Mouse (Mus musculus) forebrain, embryonic 14.5 days (tissue): ENCODE results near the gene Sem1. TPM values are rescaled to one million over a fixed set of nuclear protein-coding genes. Genes with fewer than 3 reads are reported as not detected.
"Not testable (repeated sequence)": the region's sequence is repeated elsewhere in the genome, so short reads cannot be mapped to it uniquely, and the experiment has no call there.

Source experiments
- ATAC-seq: fragments of 200-750 bp; cut with Nextera tagmentation; 2 replicates; pipeline ENCODE4 v1.8.0; 2017; ENCODE audit warnings: mild to moderate bottlenecking, moderate library complexity
- DNase-seq: peaks from one replicate; pipeline ENCODE4 v3.0.0-alpha.2; 2015; ENCODE audit warnings: low spot score
- H3K27ac ChIP-seq: fragments of 300-500 bp; sonication (generic); 2 replicates; pipeline ENCODE4 v1.5.1; 2014; ENCODE audit warnings: low read depth, mild to moderate bottlenecking, control low read depth, low read length, moderate library complexity
- H3K27me3 ChIP-seq: fragments of 300-500 bp; sonication (generic); replicated peaks from 2 replicates; pipeline ENCODE4 v1.6.1; 2014; ENCODE audit warnings: low read length, control low read depth, mixed read lengths; ENCODE audit not compliant: control insufficient read depth, insufficient read depth
- H3K36me3 ChIP-seq: fragments of 300-500 bp; sonication (generic); 2 replicates; pipeline ENCODE4 v1.6.1; 2014; ENCODE audit warnings: low read length, control low read depth; ENCODE audit not compliant: control insufficient read depth, insufficient read depth
- H3K4me1 ChIP-seq: fragments of 300-500 bp; sonication (generic); 2 replicates; pipeline ENCODE4 v1.6.1; 2014; ENCODE audit warnings: antibody characterized with exemption, low read length, control low read depth; ENCODE audit not compliant: control insufficient read depth, insufficient read depth
- H3K4me2 ChIP-seq: fragments of 300-500 bp; sonication (generic); 2 replicates; pipeline ENCODE4 v1.6.1; 2014; ENCODE audit warnings: mild to moderate bottlenecking, control low read depth, low read length
- H3K4me3 ChIP-seq: fragments of 300-500 bp; sonication (generic); 2 replicates; pipeline ENCODE4 v1.5.1; 2014; ENCODE audit warnings: low read depth, low read length, control low read depth
- H3K9ac ChIP-seq: fragments of 300-500 bp; sonication (generic); 2 replicates; pipeline ENCODE4 v1.6.1; 2014; ENCODE audit warnings: mild to moderate bottlenecking, low read length, control low read depth, moderate library complexity
- H3K9me3 ChIP-seq: fragments of 300-500 bp; sonication (generic); replicated peaks from 2 replicates; pipeline ENCODE4 v1.6.1; 2016; ENCODE audit warnings: low read length, control low read depth, mixed read lengths; ENCODE audit not compliant: control insufficient read depth
- WGBS: fragments of 180-500 bp; shearing (Covaris S2); extraction: QIAGEN DNeasy Blood & Tissue Kit; methylation state at CpG from one replicate; pipeline ENCODE4 v1.1.7; 2014; 5-methylcytosine and 5-hydroxymethylcytosine counted together
- polyA plus RNA-seq: library from polyadenylated mRNA; unstranded; fragments of >200 nt; fragmentation: Nextera tagmentation; extraction: Ambion mirVana; gene quantifications from 2 replicates; pipeline ENCODE4 v1.2.1, GENCODE M21; 2014

Sem1 gene
- polyA plus RNA-seq, 1 experiment from 2014 or later: 261 TPM

DNA sequence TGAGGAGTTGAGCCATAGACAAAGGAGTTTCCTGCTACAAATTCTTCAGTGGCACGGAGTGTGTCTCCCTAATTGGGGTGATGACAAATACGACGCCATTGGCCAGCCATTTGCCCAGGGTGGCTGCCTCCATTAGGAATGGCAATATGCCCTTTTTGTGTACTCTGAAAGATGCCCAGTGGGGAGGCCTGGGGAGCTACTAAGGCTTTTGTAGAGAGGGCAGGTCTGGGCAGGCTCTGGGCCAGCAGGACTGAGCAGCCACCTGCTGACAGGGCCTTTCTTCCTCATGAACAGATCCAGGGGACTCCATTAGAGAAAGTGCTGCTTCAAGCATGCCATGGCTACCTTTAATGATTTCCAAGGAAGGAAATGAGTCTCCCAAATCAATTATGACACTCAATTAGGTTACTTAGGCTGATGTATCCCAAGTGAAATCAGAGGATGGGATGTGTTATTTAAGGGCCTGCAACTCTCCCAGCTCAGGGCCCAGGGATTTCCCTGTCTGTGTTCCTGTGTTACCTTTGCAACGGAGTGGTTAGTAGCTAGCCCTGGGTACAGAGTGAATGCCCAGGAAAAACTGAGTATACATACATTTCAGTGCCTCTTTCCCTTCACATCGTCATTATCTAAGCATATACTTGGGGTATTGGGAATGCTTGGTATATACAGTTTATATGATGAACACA is 41.5 kb downstream of the Sem1 start:
- peak; percentile 87; the same call in 1 of the 2 replicates for ATAC-seq
- DNase-seq: peak; percentile 75
- WGBS: 8% methylated on average over 5 of the region's 5 CpGs

GRCm38 (mm10) chr6:6536359-6536758 is 42.1 kb downstream of the Sem1 start:
- WGBS: 22% methylated on average over 4 of the region's 5 CpGs
- not testable (repeated sequence) for H3K27me3 ChIP-seq, H3K9ac ChIP-seq, H3K27ac ChIP-seq, H3K4me2 ChIP-seq, H3K4me3 ChIP-seq, H3K36me3 ChIP-seq, H3K9me3 ChIP-seq, DNase-seq, H3K4me1 ChIP-seq
- ATAC-seq: 0 out of 2 replicates have a peak, but pooled peaks have one; percentile 10

More for the DNA sequence above, 41.5 kb downstream of the Sem1 start:
- Histone ChIP-seq H3K27ac (no peak overlapping the region), H3K36me3 (no peaks in the 10 kb centered on the region), H3K4me3 (no peak overlapping the region), H3K4me1 (0 out of 2 replicates have a peak, but pooled peaks cover 3% of the 10 kb centered on the region), H3K9ac (no peak overlapping the region), H3K27me3 (no peaks in the 10 kb centered on the region), H3K4me2 (no peak overlapping the region), H3K9me3 (no peaks in the 10 kb centered on the region)
